Mouse (Mus musculus): ENCODE results near the gene Gm5592. TPM values are rescaled to one million over a fixed set of nuclear protein-coding genes. Genes with fewer than 3 reads are reported as not detected.
"Not testable (repeated sequence)": the region's sequence is repeated elsewhere in the genome, so short reads cannot be mapped to it uniquely, and the experiment has no call there.

Gene Gm5592
- polyA plus RNA-seq (2015; fragmentation: Nextera tagmentation; extraction: Ambion mirVana) = not detected in 2 replicates

DNA sequence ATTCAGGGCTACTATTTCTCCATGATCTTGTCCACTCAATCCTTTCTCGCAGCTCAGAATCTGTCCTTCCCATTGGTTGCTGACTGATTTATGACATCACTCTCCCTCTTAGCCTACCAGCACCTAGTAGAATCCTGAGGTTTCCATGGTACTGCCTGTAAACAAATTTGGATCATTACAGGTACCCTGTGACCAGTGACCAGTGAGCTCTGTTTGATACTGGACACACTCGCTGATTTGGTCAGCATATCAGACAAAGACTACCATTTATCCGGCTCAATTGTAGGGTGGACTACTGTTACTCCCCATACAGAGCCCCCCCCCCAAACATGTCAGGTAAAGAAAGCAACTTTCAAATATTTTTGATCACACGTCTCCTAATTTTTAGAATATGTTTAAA is at the start of gene Gm5592:
Gene Gm5592, plus strand, starts transcription at position 301 of the 400 bp plus-strand sequence.
- not testable (repeated sequence) for H3K36me3 ChIP-seq; H3K4me2 ChIP-seq (replicated peaks); H3K9me3 ChIP-seq; H3K4me1 ChIP-seq; H3K4me3 ChIP-seq; H3K27ac ChIP-seq (replicated peaks); H3K9ac ChIP-seq (replicated peaks); H3K27me3 ChIP-seq; ATAC-seq (replicated peaks)
- 93% methylated on average over 4 of the region's 4 CpGs for WGBS

DNA sequence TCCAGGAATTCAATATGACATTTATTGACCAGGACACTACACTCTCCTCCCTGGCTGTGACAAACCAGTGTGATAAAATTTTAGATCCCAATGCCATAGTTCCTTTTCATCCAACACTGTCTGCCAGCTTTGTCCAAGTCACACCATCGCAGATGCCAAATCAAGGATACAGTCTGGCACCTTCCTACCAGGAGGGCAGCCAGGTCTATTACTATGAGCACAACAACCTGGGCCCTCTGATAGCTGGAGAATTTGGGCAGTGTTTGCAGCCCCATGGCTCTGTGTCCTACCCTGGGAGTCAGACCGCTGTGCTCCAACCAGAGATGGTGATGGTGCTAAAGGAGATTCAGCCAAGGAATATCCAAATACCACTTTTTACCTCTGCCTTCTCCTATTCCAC is 2.2 kb downstream of the Gm5592 start:
- not testable (repeated sequence) for ATAC-seq (replicated peaks); H3K4me3 ChIP-seq; H3K4me2 ChIP-seq (replicated peaks); H3K9me3 ChIP-seq; H3K4me1 ChIP-seq; H3K9ac ChIP-seq (replicated peaks); H3K27me3 ChIP-seq; H3K27ac ChIP-seq (replicated peaks); H3K36me3 ChIP-seq
- 100% methylated on average over 2 of the region's 2 CpGs for WGBS

DNA sequence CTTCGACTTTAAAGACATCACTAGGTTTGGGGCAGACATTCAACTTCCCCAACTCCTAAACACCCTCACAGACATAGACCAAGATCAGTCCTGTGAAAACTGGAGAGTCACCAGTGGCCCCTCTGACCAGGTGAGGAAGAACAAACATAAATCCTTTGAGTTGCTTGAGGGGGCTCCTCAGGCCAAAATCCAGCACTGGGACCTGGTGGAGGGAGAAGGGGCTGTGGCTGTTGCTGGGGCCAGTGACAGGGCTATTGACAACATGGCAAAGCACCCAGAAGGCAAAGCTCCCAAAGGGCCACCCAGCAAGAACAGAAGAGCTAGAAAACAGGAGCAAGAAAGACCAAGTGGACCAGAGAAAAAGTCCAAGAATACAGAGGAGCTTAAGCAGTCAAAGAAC is 4.2 kb downstream of the Gm5592 start:
- WGBS = no CpG with 5 or more reads among the region's 1 CpGs
- not testable (repeated sequence) for ATAC-seq (replicated peaks); H3K9ac ChIP-seq (replicated peaks)

DNA sequence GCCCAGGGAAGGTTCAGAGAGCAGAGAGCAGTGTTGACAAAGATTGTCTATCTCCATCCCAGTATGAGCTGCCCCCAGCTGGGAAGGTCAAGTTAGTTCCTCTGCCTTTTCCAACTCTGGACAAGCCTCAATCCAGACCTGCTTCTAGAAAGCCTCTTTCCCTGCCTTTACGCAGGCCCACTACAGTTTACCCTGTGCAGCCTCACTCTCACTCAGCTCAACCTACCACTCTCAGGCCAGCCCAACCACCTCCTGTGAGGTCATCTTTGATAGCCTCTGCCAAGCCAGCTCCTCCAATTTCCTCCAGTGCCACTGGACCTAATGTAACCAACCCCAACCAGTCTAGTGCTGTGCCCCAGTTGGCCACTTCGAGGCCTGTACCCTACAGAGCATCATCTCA is 4.9 kb downstream of the Gm5592 start:
- ATAC-seq (replicated peaks); H3K9me3 ChIP-seq: not testable (repeated sequence)
- WGBS = 66% methylated on average over 2 of the region's 2 CpGs

More for the DNA sequence above, 4.2 kb downstream of the Gm5592 start:
- not testable (repeated sequence) for H3K4me3 ChIP-seq; H3K9me3 ChIP-seq; H3K4me2 ChIP-seq (replicated peaks); H3K36me3 ChIP-seq; H3K27me3 ChIP-seq; H3K27ac ChIP-seq (replicated peaks); H3K4me1 ChIP-seq

DNA sequence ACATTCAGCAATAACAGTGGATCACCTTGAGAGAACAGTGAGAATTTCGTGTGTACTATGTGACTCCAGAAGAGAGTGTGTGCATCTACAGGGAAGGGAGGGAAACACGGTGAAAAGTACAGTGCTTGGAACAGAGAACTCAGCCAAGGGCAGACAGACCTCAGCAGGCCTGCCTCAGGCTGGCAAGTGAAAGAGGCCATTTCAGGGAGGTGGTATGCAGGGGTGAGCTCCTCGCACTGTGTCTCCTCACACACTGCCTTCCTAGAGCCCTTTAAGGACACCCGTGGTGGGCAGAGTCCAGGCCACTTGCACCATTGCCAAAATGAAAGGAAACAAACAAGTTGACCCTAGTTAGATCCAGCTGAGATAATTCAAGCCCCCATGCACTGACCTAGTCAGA is 40.0 kb downstream of the Gm5592 start:
- ATAC-seq (replicated peaks) = no peak
- WGBS = 72% methylated on average over 4 of the region's 4 CpGs
- no peaks in the 10 kb centered on the region for H3K4me1 ChIP-seq
- H3K9ac ChIP-seq (replicated peaks) = no peak overlapping the region
- H3K9me3 ChIP-seq = no peaks in the 10 kb centered on the region; the same call in 1 of the 2 replicates
- H3K36me3 ChIP-seq = no peaks in the 10 kb centered on the region
- H3K27me3 ChIP-seq = no peaks in the 10 kb centered on the region
- no peak overlapping the region for H3K27ac ChIP-seq (replicated peaks)
- H3K4me3 ChIP-seq = no peak overlapping the region
- no peak overlapping the region for H3K4me2 ChIP-seq (replicated peaks)

More for the DNA sequence above, 4.9 kb downstream of the Gm5592 start:
- H3K27ac ChIP-seq (replicated peaks); H3K4me1 ChIP-seq; H3K4me3 ChIP-seq; H3K27me3 ChIP-seq; H3K36me3 ChIP-seq; H3K4me2 ChIP-seq (replicated peaks); H3K9ac ChIP-seq (replicated peaks): not testable (repeated sequence)

Other genes starting within 250 kb of the Gm5592 start
- not detected in 2 replicates for gene 4930433I11Rik, start 166.3 kb upstream of the Gm5592 start, polyA plus RNA-seq (2015; fragmentation: Nextera tagmentation; extraction: Ambion mirVana)
- not detected in 2 replicates for gene Gm4884, start 121.1 kb upstream of the Gm5592 start, polyA plus RNA-seq (2015; fragmentation: Nextera tagmentation; extraction: Ambion mirVana)
- 8.5 and 8.7 TPM in 2 replicates for gene AI987944, start 239.5 kb downstream of the Gm5592 start, polyA plus RNA-seq (2015; fragmentation: Nextera tagmentation; extraction: Ambion mirVana)

All from forebrain, embryonic 15.5 days (tissue).